Mouse (Mus musculus) brain, embryonic 14.5 days (tissue): ENCODE measurements at regions not wholly inside any gene's neighbourhood (a gene's known extent, or its start where the extent isn't known, plus 50 kb on each side); places are given as distances from the start of the nearest gene placed in this dataset.

Source experiments
- CTCF ChIP-seq: fragments of 200-500 bp; IDR thresholded peaks from 2 replicates; pipeline ENCODE4 v1.5.1; 2012; ENCODE audit warnings: inconsistent platforms, mild to moderate bottlenecking, moderate library complexity, borderline replicate concordance; ENCODE audit not compliant: insufficient read depth, insufficient read length; ENCODE audit errors: extremely low read depth
- POLR2A ChIP-seq: fragments of 200-500 bp; IDR thresholded peaks from 2 replicates; pipeline ENCODE4 v1.6.1; 2012; ENCODE audit warnings: mild to moderate bottlenecking, inconsistent platforms, borderline replicate concordance; ENCODE audit not compliant: poor library complexity, insufficient read depth, insufficient read length, severe bottlenecking; ENCODE audit errors: extremely low read depth

- TF ChIP-seq CTCF = no peak
- no peak for TF ChIP-seq POLR2A
Measured at GRCm38 (mm10) chr13:59315811-59316210, 269.2 kb downstream of the Agtpbp1 start.
